In the genomic region with DNA sequence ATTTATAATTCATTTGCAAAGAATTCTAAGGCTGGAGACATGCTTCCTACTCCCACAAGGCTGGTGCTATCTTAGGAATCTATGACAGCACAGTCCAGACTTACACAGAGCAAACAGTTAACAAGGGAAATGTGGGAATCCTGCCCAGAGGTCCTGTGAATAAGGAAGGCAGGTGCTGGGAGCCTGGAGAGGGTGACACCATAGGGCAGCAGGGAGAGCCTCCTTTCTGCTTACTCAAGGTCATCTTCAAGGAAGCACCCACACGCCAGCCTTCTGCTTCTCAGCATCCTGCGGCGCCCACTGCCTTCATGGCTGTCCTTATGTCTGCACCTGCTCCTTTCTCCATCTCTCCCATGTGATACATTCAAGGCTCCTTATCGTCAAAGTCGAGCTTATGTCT, we compare ENCODE assay signal across 20 mouse cellular contexts. TPM values are rescaled to one million over a fixed set of nuclear protein-coding genes. Genes with fewer than 3 reads are reported as not detected.
DNase-seq lines count a peak whose midpoint lies in the region; ATAC-seq and TF ChIP-seq lines count a peak whose summit lies in the region.
"Had no signal": no experiment of that assay in that cellular context is flagged by ENCODE, and none has a peak within 500 bp of the region (broad histone marks: within the 10 kb centered on the region; RNA-seq: fewer than 3 reads in every experiment).

No protein-coding gene starts in this region.

- TF ChIP-seq CTCF in left cerebral cortex, adult 2 months (IDR thresholded peaks at IDR 0.05): no peak

- no peak overlapping the region for H3K4me3 ChIP-seq in left cerebral cortex, adult 2 months
- no peak overlapping the region for H3K4me3 ChIP-seq in embryonic facial prominence, embryonic 10.5 days
- H3K4me3 ChIP-seq in kidney, embryonic 16.5 days (ENCODE audit: low read length): no peak overlapping the region
- H3K4me3 ChIP-seq: embryonic facial prominence, embryonic 12.5 days; erythroblast, embryonic 14.5 days; forebrain, embryonic 15.5 days; hindbrain, embryonic 10.5 days; kidney, embryonic 15.5 days had no signal

- H3K27me3 ChIP-seq in embryonic facial prominence, embryonic 10.5 days (replicated peaks; ENCODE audit: low read depth, poor library complexity, severe bottlenecking): no peaks in the 10 kb centered on the region
- no peaks in the 10 kb centered on the region for H3K27me3 ChIP-seq in kidney, embryonic 16.5 days (ENCODE audit: insufficient read depth, low read length)
- H3K27me3 ChIP-seq: embryonic facial prominence, embryonic 12.5 days; forebrain, embryonic 15.5 days; kidney, embryonic 15.5 days had no signal

- intact Hi-C loops in left cerebral cortex, adult 2 months (cut with DNase I): loop anchor here (5.0 kb wide), 1 partner anchor 262 kb away; no protein-coding TSS in a partner anchor
- intact Hi-C loops in left cerebral cortex, postnatal 4 days (cut with DNase I): no loop called here
- intact Hi-C loops in left cerebral cortex, postnatal 25 days (cut with DNase I): no loop called here

- H3K4me1 ChIP-seq in embryonic facial prominence, embryonic 10.5 days: no peaks in the 10 kb centered on the region
- H3K4me1 ChIP-seq in kidney, embryonic 16.5 days (ENCODE audit: insufficient read depth, low read length): no peaks in the 10 kb centered on the region
- H3K4me1 ChIP-seq: embryonic facial prominence, embryonic 12.5 days; forebrain, embryonic 15.5 days; hindbrain, embryonic 10.5 days; kidney, embryonic 15.5 days had no signal

- peaks cover 84% of the 10 kb centered on the region for H3K36me3 ChIP-seq in embryonic facial prominence, embryonic 10.5 days (replicated peaks)
- peaks cover 49% of the 10 kb centered on the region for H3K36me3 ChIP-seq in kidney, embryonic 16.5 days (ENCODE audit: insufficient read depth, low read length)

- no peak overlapping the region for H3K9ac ChIP-seq in kidney, embryonic 16.5 days (replicated peaks; ENCODE audit: low read length)
- H3K9ac ChIP-seq: embryonic facial prominence, embryonic 12.5 days; forebrain, embryonic 15.5 days; kidney, embryonic 15.5 days had no signal

- WGBS in embryonic facial prominence, embryonic 10.5 days: 98% methylated on average over 5 of the region's 5 CpGs
- 91% methylated on average over 5 of the region's 5 CpGs for WGBS in kidney, embryonic 16.5 days

- peak overlapping the region; percentile 69 for H3K27ac ChIP-seq in left cerebral cortex, adult 2 months
- no peak overlapping the region for H3K27ac ChIP-seq in embryonic facial prominence, embryonic 10.5 days (replicated peaks)
- H3K27ac ChIP-seq in kidney, embryonic 16.5 days (ENCODE audit: low read length): no peak overlapping the region
- H3K27ac ChIP-seq: embryonic facial prominence, embryonic 12.5 days; forebrain, embryonic 15.5 days; hindbrain, embryonic 10.5 days; hindbrain, postnatal 0 days; kidney, embryonic 15.5 days had no signal

- peak in 1 of 2 experiments; percentile 43 for DNase-seq in left cerebral cortex, adult 2 months (ENCODE audit: extremely low spot score in 1 of 2, low spot score in 2 of 2)
- DNase-seq in left cerebral cortex, postnatal 4 days: no peak
- peak; percentile 37 to 81 for DNase-seq in left cerebral cortex, postnatal 25 days (ENCODE audit: low spot score in 2 of 2)
- DNase-seq in embryonic facial prominence, embryonic 10.5 days (ENCODE audit: low spot score): no peak
- DNase-seq: adrenal gland, adult 2 months; cerebellum, adult 9-10 months; gastrocnemius, postnatal 10 days; lung, adult 18-20 months; spleen, adult 18-20 months had no signal

- ATAC-seq in frontal cortex, adult (ENCODE audit: low TSS enrichment): peak; percentile 87
- ATAC-seq in kidney, embryonic 16.5 days (ENCODE audit: low FRiP score, low TSS enrichment): no peak
- no peak for ATAC-seq in megakaryocyte progenitor cell, adult 5-6 weeks (replicated peaks; ENCODE audit: poor library complexity)
- ATAC-seq: forebrain, embryonic 15.5 days; hindbrain, postnatal 0 days; intestine, postnatal 0 days had no signal

- H3K9me3 ChIP-seq in embryonic facial prominence, embryonic 10.5 days: no peaks in the 10 kb centered on the region
- H3K9me3 ChIP-seq in kidney, embryonic 16.5 days (ENCODE audit: low read length): no peaks in the 10 kb centered on the region
- H3K9me3 ChIP-seq: embryonic facial prominence, embryonic 12.5 days; forebrain, embryonic 15.5 days; hindbrain, embryonic 10.5 days; kidney, embryonic 15.5 days had no signal

- no peak overlapping the region for H3K4me2 ChIP-seq in kidney, embryonic 16.5 days (replicated peaks; ENCODE audit: low read depth, low read length)
- H3K4me2 ChIP-seq: embryonic facial prominence, embryonic 12.5 days; forebrain, embryonic 15.5 days; kidney, embryonic 15.5 days; liver, embryonic 11.5 days had no signal

RNA-seq across cellular contexts. Expression of a gene that starts 19.0 kb away (rescaled TPM):
- 10 to 100 TPM; 16.2 to 17.8 TPM for total RNA-seq in left cerebral cortex, adult 2 months (2021)
- 10 to 100 TPM; 26.3 to 32.7 TPM for total RNA-seq in left cerebral cortex, postnatal 4 days (2021)
- total RNA-seq in left cerebral cortex, postnatal 25 days (2021): 10 to 100 TPM; 18.1 TPM
- polyA plus RNA-seq in embryonic facial prominence, embryonic 10.5 days (2016; fragmentation: Nextera tagmentation; extraction: Ambion mirVana): 42.9 and 45.9 TPM in 2 replicates
- polyA plus RNA-seq in kidney, embryonic 16.5 days (2015; fragmentation: Nextera tagmentation; extraction: Ambion mirVana): 32.3 and 34.8 TPM in 2 replicates
- total RNA-seq in megakaryocyte progenitor cell, adult 5-6 weeks (2015): 40.3 and 42.9 TPM in 2 replicates
- total RNA-seq in megakaryocyte progenitor cell, adult 5-6 weeks (2017): 45.5 and 60.3 TPM in 2 replicates

RNA-seq across cellular contexts. Expression of a gene that starts 23.0 kb away (rescaled TPM):
- total RNA-seq in left cerebral cortex, adult 2 months (2021): 10 to 100 TPM; 21.8 to 25.5 TPM
- total RNA-seq in left cerebral cortex, postnatal 4 days (2021): 10 to 100 TPM; 23.5 to 24.0 TPM
- 10 to 100 TPM; 22.6 to 22.9 TPM for total RNA-seq in left cerebral cortex, postnatal 25 days (2021)
- 36.4 and 36.5 TPM in 2 replicates for polyA plus RNA-seq in embryonic facial prominence, embryonic 10.5 days (2016; fragmentation: Nextera tagmentation; extraction: Ambion mirVana)
- 33.6 and 36.7 TPM in 2 replicates for polyA plus RNA-seq in kidney, embryonic 16.5 days (2015; fragmentation: Nextera tagmentation; extraction: Ambion mirVana)
- 18.9 and 20.8 TPM in 2 replicates for total RNA-seq in megakaryocyte progenitor cell, adult 5-6 weeks (2015)
- total RNA-seq in megakaryocyte progenitor cell, adult 5-6 weeks (2017): 27.5 and 28.0 TPM in 2 replicates

Comparison
In these comparisons a context has a peak if more than half of its experiments do, and no peak if none do; other contexts are left out.
1. DNase-seq: peak in left cerebral cortex, postnatal 25 days (2 of 2); none in left cerebral cortex, postnatal 4 days (single experiment) and embryonic facial prominence, embryonic 10.5 days (single experiment).